9 mouse cellular contexts compared by ENCODE assay signal in genomic region chr7:40273459-40274072, GRCm38 (mm10).
A peak's percentile ranks its signal among the peaks of the same experiment; 100 is the strongest.
DNase-seq lines count a peak whose midpoint lies in the region; ATAC-seq and TF ChIP-seq lines count a peak whose summit lies in the region.
"Had no signal": no experiment of that assay in that cellular context is flagged by ENCODE, and none has a peak within 500 bp of the region (broad histone marks: within the 10 kb centered on the region; RNA-seq: fewer than 3 reads in every experiment).

No protein-coding gene starts in this region.

- no peaks in the 10 kb centered on the region for H3K36me3 ChIP-seq in liver, embryonic 12.5 days
- no peaks in the 10 kb centered on the region for H3K36me3 ChIP-seq in kidney, adult 2 months (ENCODE audit: control insufficient read depth, insufficient read depth, low read length)
- no peaks in the 10 kb centered on the region for H3K36me3 ChIP-seq in neural tube, embryonic 14.5 days (ENCODE audit: control insufficient read depth, insufficient read depth, low read length)
- H3K36me3 ChIP-seq: limb, embryonic 15.5 days had no signal

- no peaks in the 10 kb centered on the region for H3K4me1 ChIP-seq in liver, embryonic 12.5 days
- no peaks in the 10 kb centered on the region for H3K4me1 ChIP-seq in kidney, adult 2 months (ENCODE audit: control insufficient read depth, insufficient read depth, low read length)
- H3K4me1 ChIP-seq in neural tube, embryonic 14.5 days (ENCODE audit: control insufficient read depth, insufficient read depth, low read length), result 0 out of 2 replicates have a peak, but pooled peaks cover 2% of the 10 kb centered on the region

- TF ChIP-seq POLR2A in kidney, adult 2 months (IDR thresholded peaks at IDR 0.05; ENCODE audit: low read depth, low read length), result no peak

- ATAC-seq in liver, embryonic 12.5 days, result no peak
- ATAC-seq in neural tube, embryonic 14.5 days (ENCODE audit: low read depth), result peak; percentile 74

- 8% methylated on average over 2 of the region's 2 CpGs for WGBS in liver, embryonic 12.5 days (ENCODE audit: insufficient replicate concordance)
- 14% methylated on average over 2 of the region's 2 CpGs for WGBS in kidney, adult 2 months
- 26% methylated on average over 2 of the region's 2 CpGs for WGBS in neural tube, embryonic 14.5 days

- H3K27me3 ChIP-seq in liver, embryonic 12.5 days (replicated peaks), result no peaks in the 10 kb centered on the region
- H3K27me3 ChIP-seq in kidney, adult 2 months (replicated peaks; ENCODE audit: control insufficient read depth, insufficient read depth, low read length), result no peaks in the 10 kb centered on the region
- H3K27me3 ChIP-seq in neural tube, embryonic 14.5 days (ENCODE audit: control insufficient read depth, insufficient read depth, low read length), result no peaks in the 10 kb centered on the region
- H3K27me3 ChIP-seq: limb, embryonic 15.5 days had no signal

- H3K4me3 ChIP-seq in liver, embryonic 12.5 days, result no peak overlapping the region
- no peak overlapping the region for H3K4me3 ChIP-seq in kidney, adult 2 months (ENCODE audit: insufficient read depth, low read depth, low read length)
- H3K4me3 ChIP-seq in neural tube, embryonic 14.5 days (ENCODE audit: low read depth, low read length), result no peak overlapping the region
- H3K4me3 ChIP-seq: limb, embryonic 15.5 days had no signal

- H3K9ac ChIP-seq in liver, embryonic 12.5 days, result no peak overlapping the region
- no peak overlapping the region for H3K9ac ChIP-seq in neural tube, embryonic 14.5 days (replicated peaks; ENCODE audit: low read depth, low read length)
- H3K9ac ChIP-seq: limb, embryonic 15.5 days had no signal

- TF ChIP-seq CTCF in kidney, adult 2 months (conservative IDR thresholded peaks at IDR 0.05; ENCODE audit: insufficient read depth, insufficient read length, low read depth, low read length), result peak; percentile 66

- H3K27ac ChIP-seq in liver, embryonic 12.5 days, result no peak overlapping the region
- H3K27ac ChIP-seq in kidney, adult 2 months (ENCODE audit: insufficient read depth, low read depth, low read length), result no peak overlapping the region
- H3K27ac ChIP-seq in neural tube, embryonic 14.5 days (ENCODE audit: low read depth, low read length), result no peak overlapping the region
- H3K27ac ChIP-seq: limb, embryonic 15.5 days had no signal

- no peaks in the 10 kb centered on the region for H3K9me3 ChIP-seq in liver, embryonic 12.5 days (replicated peaks)
- no peaks in the 10 kb centered on the region for H3K9me3 ChIP-seq in neural tube, embryonic 14.5 days (ENCODE audit: control insufficient read depth, low read length)
- H3K9me3 ChIP-seq: limb, embryonic 15.5 days had no signal

- DNase-seq in liver (peak; percentile 10), MN1 (ENCODE audit: low spot score) (no peak)
- peak; percentile 11 for DNase-seq in cerebellum, adult 9-11 months
- peak; percentile 39 to 69 for DNase-seq in frontal cortex, postnatal 10 days (ENCODE audit: low spot score in 2 of 2)
- DNase-seq in kidney, adult 2 months, result peak; percentile 76
- DNase-seq in left cerebral cortex, postnatal 14 days (ENCODE audit: low spot score in 2 of 2), result peak; percentile 81 to 86

- no peak overlapping the region for H3K4me2 ChIP-seq in liver, embryonic 12.5 days
- no peak overlapping the region for H3K4me2 ChIP-seq in neural tube, embryonic 14.5 days (ENCODE audit: low read depth, low read length)
- H3K4me2 ChIP-seq: limb, embryonic 15.5 days had no signal

- intact Hi-C loops in left cerebral cortex, postnatal 14 days (cut with DNase I), result loop anchor here (1.0 to 5.0 kb wide), 3 partner anchors 196 to 556 kb away; no protein-coding TSS in a partner anchor
